In genomic region chr11:11113576-11114233, GRCm38 (mm10) we compare ENCODE assay signal across 9 mouse cellular contexts. TPM values are rescaled to one million over a fixed set of nuclear protein-coding genes. Genes with fewer than 3 reads are reported as not detected.
DNase-seq lines count a peak whose midpoint lies in the region; ATAC-seq and TF ChIP-seq lines count a peak whose summit lies in the region.
"Had no signal": no experiment of that assay in that cellular context is flagged by ENCODE, and none has a peak within 500 bp of the region (broad histone marks: within the 10 kb centered on the region; RNA-seq: fewer than 3 reads in every experiment).

TSS of gene Vwc2 (plus strand) at chr11:11114223.

- H3K27me3 ChIP-seq in cerebellum, adult 2 months (ENCODE audit: control insufficient read depth, insufficient read depth, low read length), result peaks cover 2% of the 10 kb centered on the region
- peaks cover 42% of the 10 kb centered on the region for H3K27me3 ChIP-seq in neural tube, embryonic 11.5 days (ENCODE audit: control insufficient read depth, insufficient read depth, low read length)
- no peaks in the 10 kb centered on the region for H3K27me3 ChIP-seq in midbrain, postnatal 0 days (ENCODE audit: insufficient read depth, low read length)

- peak in 1 of 2 experiments; percentile 11 for DNase-seq in cerebellum, adult 2 months
- no peak for DNase-seq in cerebellum, adult 11 months
- DNase-seq in neural tube, embryonic 11.5 days (ENCODE audit: low spot score), result peak; percentile 65
- DNase-seq in neural tube, embryonic 10.5 days (ENCODE audit: extremely low spot score, low spot score), result no peak
- DNase-seq in layer of hippocampus, postnatal 10 days (ENCODE audit: low spot score in 2 of 2), result peak; percentile 28 to 45
- peak; percentile 59 for DNase-seq in midbrain, postnatal 0 days (ENCODE audit: low spot score)
- DNase-seq in spleen, postnatal 14 days (ENCODE audit: low spot score in 2 of 2), result no peak
- DNase-seq in urinary bladder, postnatal 25 days (ENCODE audit: low spot score), result no peak

- H3K4me2 ChIP-seq in neural tube, embryonic 11.5 days (ENCODE audit: low read depth), result peak within 1 kb of the TSS; percentile 96
- peak within 1 kb of the TSS; percentile 99 for H3K4me2 ChIP-seq in midbrain, postnatal 0 days (ENCODE audit: low read depth, low read length, poor library complexity, severe bottlenecking)

- no peak for TF ChIP-seq POLR2A in cerebellum, adult 2 months (IDR thresholded peaks at IDR 0.05; ENCODE audit: borderline replicate concordance, insufficient read depth, low read length)

- TF ChIP-seq CTCF in cerebellum, adult 2 months (IDR thresholded peaks at IDR 0.05; ENCODE audit: borderline replicate concordance, insufficient read depth, low read depth, low read length), result no peak
- peak; percentile 17 for TF ChIP-seq CTCF in midbrain, postnatal 0 days (IDR thresholded peaks at IDR 0.05)

- no peak within 1 kb of the TSS for H3K4me3 ChIP-seq in cerebellum, adult 2 months (replicated peaks; ENCODE audit: insufficient read depth, low read depth, low read length)
- H3K4me3 ChIP-seq in neural tube, embryonic 11.5 days (ENCODE audit: low read depth, low read length), result peak within 1 kb of the TSS; percentile 52
- H3K4me3 ChIP-seq in midbrain, postnatal 0 days (ENCODE audit: low read depth, low read length), result peak within 1 kb of the TSS; percentile 70

- 1% methylated on average over 28 of the region's 28 CpGs for WGBS in cerebellum, adult 2 months
- under 1% methylated on average over 28 of the region's 28 CpGs for WGBS in neural tube, embryonic 11.5 days
- WGBS in midbrain, postnatal 0 days, result under 1% methylated on average over 26 of the region's 28 CpGs

- no peaks in the 10 kb centered on the region for H3K36me3 ChIP-seq in neural tube, embryonic 11.5 days (ENCODE audit: control insufficient read depth, insufficient read depth, low read length)
- H3K36me3 ChIP-seq in midbrain, postnatal 0 days (ENCODE audit: insufficient read depth, low read length), result no peaks in the 10 kb centered on the region

- no peaks in the 10 kb centered on the region for H3K9me3 ChIP-seq in neural tube, embryonic 11.5 days (ENCODE audit: control insufficient read depth, low read length)
- no peaks in the 10 kb centered on the region for H3K9me3 ChIP-seq in midbrain, postnatal 0 days (ENCODE audit: low read length)

- peak; percentile 53 for ATAC-seq in neural tube, embryonic 11.5 days (ENCODE audit: insufficient read depth, low FRiP score, low TSS enrichment)
- peak; percentile 68 for ATAC-seq in midbrain, postnatal 0 days (ENCODE audit: low FRiP score)

- no peak within 1 kb of the TSS for H3K27ac ChIP-seq in cerebellum, adult 2 months (ENCODE audit: insufficient read depth, low read length)
- H3K27ac ChIP-seq in neural tube, embryonic 11.5 days (ENCODE audit: low read depth, low read length), result no peak within 1 kb of the TSS
- peak within 1 kb of the TSS; percentile 62 for H3K27ac ChIP-seq in midbrain, postnatal 0 days (ENCODE audit: low read depth, low read length)

- no peaks in the 10 kb centered on the region; the same call in 1 of the 2 replicates for H3K4me1 ChIP-seq in cerebellum, adult 2 months (ENCODE audit: control insufficient read depth, insufficient read depth, low read length)
- no peaks in the 10 kb centered on the region for H3K4me1 ChIP-seq in neural tube, embryonic 11.5 days (ENCODE audit: control insufficient read depth, insufficient read depth, low read length)
- peaks cover 5% of the 10 kb centered on the region; the same call in 1 of the 2 replicates for H3K4me1 ChIP-seq in midbrain, postnatal 0 days (ENCODE audit: insufficient read depth, low read length)

- peak within 1 kb of the TSS; percentile 22 for H3K9ac ChIP-seq in neural tube, embryonic 11.5 days (ENCODE audit: low read length)
- peak within 1 kb of the TSS; percentile 67 for H3K9ac ChIP-seq in midbrain, postnatal 0 days (replicated peaks; ENCODE audit: low read length, poor library complexity, severe bottlenecking)

RNA-seq across cellular contexts. Expression of gene Vwc2, which starts in this region (rescaled TPM):
- 7.7 and 11.8 TPM in 2 replicates for polyA plus RNA-seq in cerebellum, adult 2 months (2012; rRNA removed)
- polyA plus RNA-seq in neural tube, embryonic 11.5 days (2014; fragmentation: Nextera tagmentation; extraction: Ambion mirVana), result 0.58 and 0.61 TPM in 2 replicates
- 1 to 10 TPM; 5.5 to 6.6 TPM for total RNA-seq in layer of hippocampus, postnatal 10 days (2021)
- total RNA-seq in midbrain, postnatal 0 days (2014; rRNA removed), result 24.5 and 24.9 TPM in 2 replicates
- 10.6 and 10.7 TPM in 2 replicates for polyA plus RNA-seq in midbrain, postnatal 0 days (2015; fragmentation: Nextera tagmentation; extraction: Ambion mirVana)
- total RNA-seq: neutrophil, adult 5-6 weeks had no signal

Comparison
In these comparisons a context has a peak if more than half of its experiments do, and no peak if none do; other contexts are left out.
1. Peak in DNase-seq, ATAC-seq, H3K4me3 ChIP-seq, H3K9ac ChIP-seq and H3K4me2 ChIP-seq in neural tube, embryonic 11.5 days; RNA of the gene not detected or under 1 TPM.
2. DNase-seq: peak in layer of hippocampus, postnatal 10 days (2 of 2) and midbrain, postnatal 0 days (single experiment); none in cerebellum, adult 11 months (single experiment), neural tube, embryonic 10.5 days (single experiment), spleen, postnatal 14 days (0 of 2) and urinary bladder, postnatal 25 days (single experiment).